13 mouse cellular contexts compared by ENCODE assay signal in genomic region chr8:91525342-91525817, GRCm38 (mm10).
DNase-seq lines count a peak whose midpoint lies in the region; ATAC-seq and TF ChIP-seq lines count a peak whose summit lies in the region.
"Had no signal": no experiment of that assay in that cellular context is flagged by ENCODE, and none has a peak within 500 bp of the region (broad histone marks: within the 10 kb centered on the region; RNA-seq: fewer than 3 reads in every experiment).

No protein-coding gene starts in this region.

- no peak overlapping the region for H3K4me3 ChIP-seq in liver, embryonic 11.5 days (ENCODE audit: low read depth, low read length)
- H3K4me3 ChIP-seq in liver, postnatal 0 days (ENCODE audit: low read depth, low read length) = no peak overlapping the region
- 0 out of 2 replicates have a peak overlapping the region, but pooled peaks have one; percentile 11 for H3K4me3 ChIP-seq in embryonic facial prominence, embryonic 10.5 days
- H3K4me3 ChIP-seq in left cerebral cortex, adult 2 months = no peak overlapping the region

- TF ChIP-seq EP300 in liver, postnatal 0 days (IDR thresholded peaks at IDR 0.05; ENCODE audit: low read depth) = no peak

- 49% methylated on average over 10 of the region's 10 CpGs for WGBS in liver, embryonic 11.5 days
- WGBS in liver, postnatal 0 days (ENCODE audit: insufficient replicate concordance) = 52% methylated on average over 10 of the region's 10 CpGs
- WGBS in embryonic facial prominence, embryonic 10.5 days = 6% methylated on average over 10 of the region's 10 CpGs

- no peaks in the 10 kb centered on the region; the same call in 1 of the 2 replicates for H3K27me3 ChIP-seq in liver, embryonic 11.5 days (replicated peaks; ENCODE audit: control insufficient read depth, insufficient read depth, low read length)
- H3K27me3 ChIP-seq in liver, postnatal 0 days (ENCODE audit: insufficient read depth, low read length) = no peaks in the 10 kb centered on the region
- H3K27me3 ChIP-seq in embryonic facial prominence, embryonic 10.5 days (replicated peaks; ENCODE audit: low read depth, poor library complexity, severe bottlenecking) = peaks cover 88% of the 10 kb centered on the region

- peak; percentile 29 for DNase-seq in liver, embryonic 11.5 days (ENCODE audit: low spot score)
- no peak for DNase-seq in liver, postnatal 0 days
- DNase-seq in brain, embryonic 14.5 days (ENCODE audit: low read depth) = peak; percentile 53
- DNase-seq in embryonic facial prominence, embryonic 10.5 days (ENCODE audit: low spot score) = peak; percentile 72
- DNase-seq in mesoderm, embryonic 11.5 days (ENCODE audit: low read depth, low spot score) = peak; percentile 79
- DNase-seq in spleen, postnatal 4 days (ENCODE audit: low spot score in 2 of 2) = no peak
- no peak for DNase-seq in left cerebral cortex, adult 2 months (ENCODE audit: extremely low spot score in 1 of 2, low spot score in 2 of 2)
- DNase-seq: cerebellum, postnatal 14 days; gastrocnemius, postnatal 25 days; lung, postnatal 36 days; thymus, postnatal 4 days had no signal

- TF ChIP-seq CTCF in liver, postnatal 0 days (IDR thresholded peaks at IDR 0.05; ENCODE audit: low read depth) = no peak
- TF ChIP-seq CTCF in brain, embryonic 14.5 days (IDR thresholded peaks at IDR 0.05; ENCODE audit: borderline replicate concordance, extremely low read depth, insufficient read depth, insufficient read length) = no peak
- no peak for TF ChIP-seq CTCF in left cerebral cortex, adult 2 months (IDR thresholded peaks at IDR 0.05)

- no peak for TF ChIP-seq POLR2A in brain, embryonic 14.5 days (IDR thresholded peaks at IDR 0.05; ENCODE audit: borderline replicate concordance, extremely low read depth, insufficient read depth, insufficient read length, poor library complexity, severe bottlenecking)

- intact Hi-C loops in left cerebral cortex, adult 2 months (cut with DNase I) = no loop called here

- H3K4me2 ChIP-seq in liver, embryonic 11.5 days = no peak overlapping the region
- no peak overlapping the region for H3K4me2 ChIP-seq in liver, postnatal 0 days (ENCODE audit: low read depth, low read length)

- no peaks in the 10 kb centered on the region for H3K9me3 ChIP-seq in liver, embryonic 11.5 days (ENCODE audit: control insufficient read depth, low read length)
- no peaks in the 10 kb centered on the region for H3K9me3 ChIP-seq in liver, postnatal 0 days (ENCODE audit: low read length)
- H3K9me3 ChIP-seq in embryonic facial prominence, embryonic 10.5 days = no peaks in the 10 kb centered on the region

- no peaks in the 10 kb centered on the region for H3K36me3 ChIP-seq in liver, embryonic 11.5 days (ENCODE audit: control insufficient read depth, insufficient read depth, low read length)
- no peaks in the 10 kb centered on the region for H3K36me3 ChIP-seq in liver, postnatal 0 days (replicated peaks; ENCODE audit: insufficient read depth, low read length)
- H3K36me3 ChIP-seq in embryonic facial prominence, embryonic 10.5 days (replicated peaks) = no peaks in the 10 kb centered on the region

- ATAC-seq in liver, embryonic 11.5 days (replicated peaks; ENCODE audit: low FRiP score) = no peak
- no peak for ATAC-seq in liver, postnatal 0 days
- ATAC-seq: CD4-positive, CD25-positive, alpha-beta regulatory T cell, adult 4 months; intestine, postnatal 0 days had no signal

- H3K4me1 ChIP-seq in liver, embryonic 11.5 days (replicated peaks; ENCODE audit: control insufficient read depth, insufficient read depth, low read length) = peaks cover 7% of the 10 kb centered on the region
- H3K4me1 ChIP-seq in liver, postnatal 0 days (ENCODE audit: insufficient read depth) = no peaks in the 10 kb centered on the region; the same call in 1 of the 2 replicates
- peaks cover 52% of the 10 kb centered on the region for H3K4me1 ChIP-seq in embryonic facial prominence, embryonic 10.5 days

- no peak overlapping the region for H3K9ac ChIP-seq in liver, embryonic 11.5 days (ENCODE audit: low read depth, low read length)
- H3K9ac ChIP-seq in liver, postnatal 0 days (replicated peaks) = no peak overlapping the region

- H3K27ac ChIP-seq in liver, embryonic 11.5 days (ENCODE audit: low read depth, low read length) = no peak overlapping the region
- no peak overlapping the region for H3K27ac ChIP-seq in liver, postnatal 0 days (ENCODE audit: low read depth)
- no peak overlapping the region for H3K27ac ChIP-seq in embryonic facial prominence, embryonic 10.5 days (replicated peaks)
- H3K27ac ChIP-seq in left cerebral cortex, adult 2 months = no peak overlapping the region

Comparison
In these comparisons a context has a peak if more than half of its experiments do, and no peak if none do; other contexts are left out.
1. DNase-seq: peak in liver, embryonic 11.5 days (single experiment), brain, embryonic 14.5 days (single experiment), embryonic facial prominence, embryonic 10.5 days (single experiment) and mesoderm, embryonic 11.5 days (single experiment); none in liver, postnatal 0 days (single experiment), spleen, postnatal 4 days (0 of 2) and left cerebral cortex, adult 2 months (0 of 2).